Mouse (Mus musculus): Measurements from ENCODE around the gene Smok2a. TPM values are rescaled to one million over a fixed set of nuclear protein-coding genes. Genes with fewer than 3 reads are reported as not detected.

Gene Smok2a
- polyA plus RNA-seq, 1 experiment from 2014 or later = not detected

Other genes with a start within 250 kb of the Smok2a start
- 124 and 135 TPM in 2 replicates for gene Wtap, start 227.0 kb upstream of the Smok2a start, polyA plus RNA-seq (2015; fragmentation: Nextera tagmentation; extraction: Ambion mirVana)
- 178 and 179 TPM in 2 replicates for gene Sod2, start 214.3 kb upstream of the Smok2a start, polyA plus RNA-seq (2015; fragmentation: Nextera tagmentation; extraction: Ambion mirVana)
- not detected in 2 replicates for gene Gpr31b, start 168.9 kb upstream of the Smok2a start, polyA plus RNA-seq (2015; fragmentation: Nextera tagmentation; extraction: Ambion mirVana)
- 0.09 TPM in 1 of 2 replicates, not detected in the other for gene Tcp10b, start 160.1 kb upstream of the Smok2a start, polyA plus RNA-seq (2015; fragmentation: Nextera tagmentation; extraction: Ambion mirVana)
- gene Unc93a, start 89.4 kb upstream of the Smok2a start, polyA plus RNA-seq (2015; fragmentation: Nextera tagmentation; extraction: Ambion mirVana) = 0.10 TPM in 1 of 2 replicates, not detected in the other
- gene Smok2b, start 9.1 kb downstream of the Smok2a start, polyA plus RNA-seq (2015; fragmentation: Nextera tagmentation; extraction: Ambion mirVana) = not detected in 2 replicates
- not detected in 2 replicates for gene Tcp10c, start 133.4 kb downstream of the Smok2a start, polyA plus RNA-seq (2015; fragmentation: Nextera tagmentation; extraction: Ambion mirVana)

Data from kidney, embryonic 16.5 days (tissue).